32 mouse cellular contexts compared by ENCODE assay signal in the genomic region with DNA sequence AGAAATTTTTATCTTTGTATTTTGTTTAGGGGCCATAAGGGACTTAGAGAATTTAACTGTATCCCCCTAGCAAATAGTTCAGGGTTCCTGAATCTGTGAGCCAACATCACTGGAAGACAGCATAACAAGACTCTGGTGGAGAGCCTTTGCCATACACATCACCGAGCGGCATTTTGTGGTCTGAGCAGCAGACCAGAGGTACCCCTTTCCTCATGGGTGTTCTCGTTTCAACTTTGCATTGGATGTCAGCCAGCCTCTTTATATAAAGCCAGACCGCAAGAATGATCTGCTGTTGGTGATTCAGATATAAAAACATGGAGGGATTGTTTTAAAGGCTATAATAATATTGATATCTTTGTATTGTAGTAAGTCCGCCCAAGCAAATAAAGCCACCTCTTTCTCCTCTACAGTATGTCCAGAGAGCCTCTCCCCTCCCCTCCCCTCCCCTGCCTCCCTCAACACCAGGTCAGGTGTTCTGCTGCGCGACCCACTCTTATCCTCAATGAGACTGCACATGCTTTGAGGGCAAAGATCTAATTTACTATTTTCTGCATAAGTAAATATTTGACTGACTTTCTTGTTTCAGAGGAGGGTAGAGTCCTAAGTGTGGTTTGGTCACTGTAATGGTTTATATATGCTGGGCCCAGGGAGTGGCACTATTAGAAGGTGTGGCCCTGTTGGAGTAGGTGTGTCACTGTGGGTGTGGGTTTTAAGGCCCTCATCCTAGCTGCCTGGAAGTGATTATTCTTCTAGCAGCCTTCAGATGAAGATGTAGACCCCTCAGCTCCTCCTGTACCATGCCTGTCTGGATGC.
DNase-seq lines count a peak whose midpoint lies in the region; ATAC-seq and TF ChIP-seq lines count a peak whose summit lies in the region.
"Had no signal": no experiment of that assay in that cellular context is flagged by ENCODE, and none has a peak within 500 bp of the region (broad histone marks: within the 10 kb centered on the region; RNA-seq: fewer than 3 reads in every experiment).

No protein-coding gene starts in this region.

- no peak overlapping the region for H3K9ac ChIP-seq in embryonic facial prominence, embryonic 14.5 days (ENCODE audit: low read depth, low read length)
- no peak overlapping the region for H3K9ac ChIP-seq in lung, postnatal 0 days (replicated peaks; ENCODE audit: low read depth)
- no peak overlapping the region for H3K9ac ChIP-seq in intestine, postnatal 0 days (ENCODE audit: low read depth, low read length)
- H3K9ac ChIP-seq in stomach, embryonic 16.5 days (ENCODE audit: low read length): no peak overlapping the region
- H3K9ac ChIP-seq: forebrain, embryonic 15.5 days; heart, embryonic 15.5 days; kidney, embryonic 15.5 days; limb, embryonic 15.5 days; liver, postnatal 0 days; neural tube, embryonic 12.5 days had no signal

- no peak overlapping the region for H3K4me3 ChIP-seq in embryonic facial prominence, embryonic 14.5 days (ENCODE audit: low read depth, low read length)
- H3K4me3 ChIP-seq in embryonic facial prominence, embryonic 10.5 days: no peak overlapping the region
- H3K4me3 ChIP-seq in lung, postnatal 0 days (ENCODE audit: low read depth, low read length): no peak overlapping the region
- H3K4me3 ChIP-seq in intestine, postnatal 0 days (ENCODE audit: low read depth, low read length): no peak overlapping the region
- H3K4me3 ChIP-seq in stomach, embryonic 16.5 days (replicated peaks; ENCODE audit: low read length): no peak overlapping the region
- no peak overlapping the region for H3K4me3 ChIP-seq in forebrain, embryonic 10.5 days
- H3K4me3 ChIP-seq: forebrain, embryonic 15.5 days; heart, embryonic 10.5 days; heart, embryonic 15.5 days; hindbrain, embryonic 10.5 days; kidney, embryonic 15.5 days; layer of hippocampus, adult 2 months; limb, embryonic 15.5 days; neural tube, embryonic 12.5 days had no signal

- WGBS in embryonic facial prominence, embryonic 14.5 days: 74% methylated on average over 7 of the region's 7 CpGs
- 92% methylated on average over 7 of the region's 7 CpGs for WGBS in embryonic facial prominence, embryonic 10.5 days
- 56% methylated on average over 7 of the region's 7 CpGs for WGBS in lung, postnatal 0 days
- WGBS in intestine, postnatal 0 days: 63% methylated on average over 7 of the region's 7 CpGs
- WGBS in stomach, embryonic 16.5 days: 80% methylated on average over 7 of the region's 7 CpGs
- 93% methylated on average over 7 of the region's 7 CpGs for WGBS in forebrain, embryonic 10.5 days

- no peaks in the 10 kb centered on the region for H3K27me3 ChIP-seq in embryonic facial prominence, embryonic 14.5 days (replicated peaks; ENCODE audit: control insufficient read depth, insufficient read depth, low read length)
- H3K27me3 ChIP-seq in embryonic facial prominence, embryonic 10.5 days (replicated peaks; ENCODE audit: low read depth, poor library complexity, severe bottlenecking): no peaks in the 10 kb centered on the region
- H3K27me3 ChIP-seq in lung, postnatal 0 days (replicated peaks; ENCODE audit: insufficient read depth, low read length): no peaks in the 10 kb centered on the region
- H3K27me3 ChIP-seq in intestine, postnatal 0 days (replicated peaks; ENCODE audit: control insufficient read depth, insufficient read depth, low read length): no peaks in the 10 kb centered on the region
- H3K27me3 ChIP-seq in stomach, embryonic 16.5 days (ENCODE audit: control insufficient read depth, insufficient read depth, low read length): no peaks in the 10 kb centered on the region
- H3K27me3 ChIP-seq in forebrain, embryonic 10.5 days (ENCODE audit: poor library complexity, severe bottlenecking): no peaks in the 10 kb centered on the region
- H3K27me3 ChIP-seq: CH12.LX; forebrain, embryonic 15.5 days; heart, embryonic 15.5 days; kidney, embryonic 15.5 days; limb, embryonic 15.5 days; neural tube, embryonic 12.5 days had no signal

- TF ChIP-seq CTCF in lung, postnatal 0 days (IDR thresholded peaks at IDR 0.05): no peak
- TF ChIP-seq CTCF in intestine, postnatal 0 days (IDR thresholded peaks at IDR 0.05; ENCODE audit: low read depth): no peak

- no peak overlapping the region for H3K4me2 ChIP-seq in embryonic facial prominence, embryonic 14.5 days (ENCODE audit: low read depth, low read length)
- H3K4me2 ChIP-seq in lung, postnatal 0 days (replicated peaks; ENCODE audit: low read depth, low read length): no peak overlapping the region
- no peak overlapping the region for H3K4me2 ChIP-seq in intestine, postnatal 0 days (replicated peaks; ENCODE audit: low read depth)
- H3K4me2 ChIP-seq in stomach, embryonic 16.5 days (ENCODE audit: low read depth, low read length): no peak overlapping the region
- H3K4me2 ChIP-seq: forebrain, embryonic 15.5 days; heart, embryonic 15.5 days; kidney, embryonic 15.5 days; limb, embryonic 15.5 days; neural tube, embryonic 12.5 days had no signal

- peak; percentile 69 for DNase-seq in embryonic facial prominence, embryonic 14.5 days (ENCODE audit: low spot score)
- DNase-seq in embryonic facial prominence, embryonic 10.5 days (ENCODE audit: low spot score): no peak
- no peak for DNase-seq in lung, postnatal 0 days (ENCODE audit: low spot score)
- DNase-seq in lung, postnatal 10 days: no peak
- DNase-seq in forebrain, embryonic 10.5 days (ENCODE audit: extremely low spot score, low spot score): no peak
- DNase-seq in kidney, postnatal 4 days: no peak
- DNase-seq: adrenal gland, adult 2 months; adrenal gland, postnatal 36 days; cerebellum, adult 18-20 months; cerebellum, postnatal 10 days; gastrocnemius, postnatal 25 days; heart, adult 11 months; kidney, adult 11 months; kidney, postnatal 25 days; liver, postnatal 0 days; retina, postnatal 1 day; right cerebral cortex, postnatal 14 days had no signal

- ATAC-seq in embryonic facial prominence, embryonic 14.5 days (ENCODE audit: low read depth): peak; percentile 30; the same call in 1 of the 2 replicates
- ATAC-seq in lung, postnatal 0 days: peak; percentile 38
- ATAC-seq in intestine, postnatal 0 days: peak; percentile 78
- peak; percentile 50; the same call in 1 of the 2 replicates for ATAC-seq in stomach, embryonic 16.5 days (ENCODE audit: insufficient read depth, low FRiP score)
- ATAC-seq: activated CD4-positive, CD25-positive, alpha-beta regulatory T cell, adult 4 months; forebrain, embryonic 15.5 days; hindbrain, postnatal 0 days; liver, postnatal 0 days; midbrain, embryonic 16.5 days had no signal

- no peak overlapping the region for H3K27ac ChIP-seq in embryonic facial prominence, embryonic 14.5 days (replicated peaks; ENCODE audit: low read depth, low read length)
- H3K27ac ChIP-seq in embryonic facial prominence, embryonic 10.5 days (replicated peaks): no peak overlapping the region
- no peak overlapping the region for H3K27ac ChIP-seq in lung, postnatal 0 days (ENCODE audit: low read length)
- H3K27ac ChIP-seq in intestine, postnatal 0 days (ENCODE audit: low read depth, low read length): no peak overlapping the region
- H3K27ac ChIP-seq in stomach, embryonic 16.5 days (ENCODE audit: low read length): no peak overlapping the region
- H3K27ac ChIP-seq in forebrain, embryonic 10.5 days: no peak overlapping the region
- H3K27ac ChIP-seq: forebrain, embryonic 15.5 days; heart, embryonic 10.5 days; heart, embryonic 15.5 days; hindbrain, embryonic 10.5 days; hindbrain, postnatal 0 days; kidney, embryonic 15.5 days; layer of hippocampus, adult 2 months; limb, embryonic 15.5 days; macrophage; neural tube, embryonic 12.5 days had no signal

- H3K9me3 ChIP-seq in embryonic facial prominence, embryonic 14.5 days (ENCODE audit: control insufficient read depth, low read length): no peaks in the 10 kb centered on the region
- no peaks in the 10 kb centered on the region for H3K9me3 ChIP-seq in embryonic facial prominence, embryonic 10.5 days
- no peaks in the 10 kb centered on the region for H3K9me3 ChIP-seq in lung, postnatal 0 days (ENCODE audit: low read length)
- H3K9me3 ChIP-seq in intestine, postnatal 0 days (ENCODE audit: control insufficient read depth): no peaks in the 10 kb centered on the region
- H3K9me3 ChIP-seq in stomach, embryonic 16.5 days (replicated peaks; ENCODE audit: control insufficient read depth, low read length): no peaks in the 10 kb centered on the region
- H3K9me3 ChIP-seq in forebrain, embryonic 10.5 days: no peaks in the 10 kb centered on the region
- H3K9me3 ChIP-seq: forebrain, embryonic 15.5 days; heart, embryonic 10.5 days; heart, embryonic 15.5 days; hindbrain, embryonic 10.5 days; kidney, embryonic 15.5 days; limb, embryonic 15.5 days; neural tube, embryonic 12.5 days had no signal

- H3K36me3 ChIP-seq in embryonic facial prominence, embryonic 14.5 days (ENCODE audit: control insufficient read depth, insufficient read depth, low read length): no peaks in the 10 kb centered on the region
- H3K36me3 ChIP-seq in embryonic facial prominence, embryonic 10.5 days (replicated peaks): no peaks in the 10 kb centered on the region
- no peaks in the 10 kb centered on the region for H3K36me3 ChIP-seq in lung, postnatal 0 days (ENCODE audit: insufficient read depth, low read length)
- H3K36me3 ChIP-seq in intestine, postnatal 0 days (ENCODE audit: control insufficient read depth, insufficient read depth): no peaks in the 10 kb centered on the region; the same call in 1 of the 2 replicates
- no peaks in the 10 kb centered on the region for H3K36me3 ChIP-seq in stomach, embryonic 16.5 days (ENCODE audit: control insufficient read depth, insufficient read depth, low read length)
- H3K36me3 ChIP-seq in forebrain, embryonic 10.5 days (replicated peaks): no peaks in the 10 kb centered on the region
- H3K36me3 ChIP-seq: forebrain, embryonic 15.5 days; heart, embryonic 10.5 days; heart, embryonic 15.5 days; hindbrain, embryonic 10.5 days; kidney, embryonic 15.5 days; limb, embryonic 15.5 days; neural tube, embryonic 12.5 days had no signal

- TF ChIP-seq EP300 in lung, postnatal 0 days (IDR thresholded peaks at IDR 0.05): no peak

- H3K4me1 ChIP-seq in embryonic facial prominence, embryonic 14.5 days (ENCODE audit: control insufficient read depth, insufficient read depth, low read length): no peaks in the 10 kb centered on the region
- no peaks in the 10 kb centered on the region for H3K4me1 ChIP-seq in embryonic facial prominence, embryonic 10.5 days
- no peaks in the 10 kb centered on the region for H3K4me1 ChIP-seq in lung, postnatal 0 days (ENCODE audit: insufficient read depth, low read depth, low read length)
- no peaks in the 10 kb centered on the region for H3K4me1 ChIP-seq in intestine, postnatal 0 days (replicated peaks; ENCODE audit: control insufficient read depth, insufficient read depth, low read length)
- H3K4me1 ChIP-seq in stomach, embryonic 16.5 days (ENCODE audit: control insufficient read depth, insufficient read depth, low read length): no peaks in the 10 kb centered on the region
- 0 out of 2 replicates have a peak, but pooled peaks cover 5% of the 10 kb centered on the region for H3K4me1 ChIP-seq in forebrain, embryonic 10.5 days
- H3K4me1 ChIP-seq: heart, embryonic 10.5 days; heart, embryonic 15.5 days; hindbrain, embryonic 10.5 days; neural tube, embryonic 12.5 days had no signal
